Mouse (Mus musculus): ENCODE measurements around the gene Lrrc17.

GRCm38 (mm10) chr5:21608311-21609304 lies 65.2 kb downstream of the Lrrc17 start:
- TF ChIP-seq CTCF (IDR thresholded peaks at IDR 0.05; ENCODE audit: low read depth, low read length) (no peak), EP300 (IDR thresholded peaks at IDR 0.05; ENCODE audit: insufficient read depth, low read depth, low read length) (no peak), POLR2A (IDR thresholded peaks at IDR 0.05; ENCODE audit: insufficient read depth, low read length) (no peak)
